ENCODE assay signal across 7 mouse cellular contexts in genomic region chr10:126905650-126906075, GRCm38 (mm10). TPM values are rescaled to one million over a fixed set of nuclear protein-coding genes. Genes with fewer than 3 reads are reported as not detected.
DNase-seq lines count a peak whose midpoint lies in the region; ATAC-seq lines count a peak whose summit lies in the region.

No protein-coding gene starts in this region.

- no peaks in the 10 kb centered on the region for H3K4me1 ChIP-seq in embryonic facial prominence, embryonic 11.5 days (ENCODE audit: control insufficient read depth, insufficient read depth, low read length)
- H3K4me1 ChIP-seq in limb, embryonic 10.5 days, result peaks cover 11% of the 10 kb centered on the region
- H3K4me1 ChIP-seq in midbrain, embryonic 13.5 days (replicated peaks), result peaks cover 6% of the 10 kb centered on the region

- peak overlapping the region; percentile 40 for H3K4me3 ChIP-seq in embryonic facial prominence, embryonic 11.5 days (ENCODE audit: low read depth, low read length)
- H3K4me3 ChIP-seq in limb, embryonic 10.5 days, result peak overlapping the region; percentile 59
- H3K4me3 ChIP-seq in midbrain, embryonic 13.5 days (replicated peaks), result peak overlapping the region; percentile 49

- no peaks in the 10 kb centered on the region for H3K27me3 ChIP-seq in embryonic facial prominence, embryonic 11.5 days (ENCODE audit: control insufficient read depth, insufficient read depth, low read length)
- no peaks in the 10 kb centered on the region for H3K27me3 ChIP-seq in limb, embryonic 10.5 days (ENCODE audit: low read depth, poor library complexity, severe bottlenecking)
- no peaks in the 10 kb centered on the region for H3K27me3 ChIP-seq in midbrain, embryonic 13.5 days

- 2% methylated on average over 30 of the region's 30 CpGs for WGBS in embryonic facial prominence, embryonic 11.5 days
- WGBS in limb, embryonic 10.5 days, result 2% methylated on average over 30 of the region's 30 CpGs
- 1% methylated on average over 30 of the region's 30 CpGs for WGBS in midbrain, embryonic 13.5 days

- peak; percentile 71 for ATAC-seq in embryonic facial prominence, embryonic 11.5 days (replicated peaks; ENCODE audit: insufficient number of reproducible peaks, low FRiP score, low TSS enrichment, low read depth)
- peak; percentile 87 for ATAC-seq in granulocyte monocyte progenitor cell, adult 5-6 weeks (replicated peaks; ENCODE audit: poor library complexity, severe bottlenecking)
- peak; percentile 86 for ATAC-seq in midbrain, embryonic 13.5 days

- DNase-seq in adrenal gland, postnatal 14 days, result peak; percentile 97
- DNase-seq in embryonic facial prominence, embryonic 11.5 days (ENCODE audit: low spot score), result peak; percentile 97
- peak; percentile 91 for DNase-seq in kidney, adult 11 months
- peak; percentile 96 for DNase-seq in limb, embryonic 10.5 days (ENCODE audit: low spot score)
- peak; percentile 75 for DNase-seq in spleen, adult 12 weeks (ENCODE audit: low spot score)

- 0 out of 2 replicates have a peak overlapping the region, but pooled peaks have one; percentile 43 for H3K27ac ChIP-seq in embryonic facial prominence, embryonic 11.5 days (replicated peaks; ENCODE audit: low read depth, low read length)
- H3K27ac ChIP-seq in limb, embryonic 10.5 days, result peak overlapping the region; percentile 86
- peak overlapping the region; percentile 73 for H3K27ac ChIP-seq in midbrain, embryonic 13.5 days

- no peaks in the 10 kb centered on the region for H3K36me3 ChIP-seq in embryonic facial prominence, embryonic 11.5 days (replicated peaks; ENCODE audit: control insufficient read depth, insufficient read depth, low read depth, low read length)
- no peaks in the 10 kb centered on the region for H3K36me3 ChIP-seq in limb, embryonic 10.5 days
- H3K36me3 ChIP-seq in midbrain, embryonic 13.5 days, result no peaks in the 10 kb centered on the region

- peak overlapping the region; percentile 67 for H3K4me2 ChIP-seq in embryonic facial prominence, embryonic 11.5 days (ENCODE audit: low read depth, low read length)
- peak overlapping the region; percentile 67 for H3K4me2 ChIP-seq in midbrain, embryonic 13.5 days (replicated peaks)

- H3K9ac ChIP-seq in embryonic facial prominence, embryonic 11.5 days (replicated peaks; ENCODE audit: low read length), result peak overlapping the region; percentile 70
- peak overlapping the region; percentile 74 for H3K9ac ChIP-seq in midbrain, embryonic 13.5 days (replicated peaks)

- no peaks in the 10 kb centered on the region for H3K9me3 ChIP-seq in embryonic facial prominence, embryonic 11.5 days (replicated peaks; ENCODE audit: control insufficient read depth, low read length)
- no peaks in the 10 kb centered on the region for H3K9me3 ChIP-seq in limb, embryonic 10.5 days (replicated peaks)
- no peaks in the 10 kb centered on the region for H3K9me3 ChIP-seq in midbrain, embryonic 13.5 days

RNA-seq across cellular contexts. Expression of gene Atp23, which starts 4.5 kb away (rescaled TPM):
- total RNA-seq in adrenal gland, postnatal 14 days (2021), result 7.1 and 8.9 TPM in 2 replicates
- polyA plus RNA-seq in embryonic facial prominence, embryonic 11.5 days (2014; fragmentation: Nextera tagmentation; extraction: Ambion mirVana), result 18.9 and 19.3 TPM in 2 replicates
- total RNA-seq in granulocyte monocyte progenitor cell, adult 5-6 weeks (2014; fragmentation: Nextera tagmentation), result 19.0 and 20.2 TPM in 2 replicates
- 12.8 and 15.7 TPM in 2 replicates for total RNA-seq in granulocyte monocyte progenitor cell, adult 5-6 weeks (2017)
- 19.3 and 23.6 TPM in 2 replicates for polyA plus RNA-seq in limb, embryonic 10.5 days (2016; fragmentation: Nextera tagmentation; extraction: Ambion mirVana)
- polyA plus RNA-seq in midbrain, embryonic 13.5 days (2015; fragmentation: Nextera tagmentation; extraction: Ambion mirVana), result 9.1 and 9.2 TPM in 2 replicates

Comparison
In these comparisons a context has a peak if more than half of its experiments do, and no peak if none do; other contexts are left out.
1. Peak in every context shown above with its lines: DNase-seq, ATAC-seq, H3K4me3 ChIP-seq and H3K27ac ChIP-seq.